Mouse (Mus musculus): ENCODE measurements around the gene Sp100.

DNA sequence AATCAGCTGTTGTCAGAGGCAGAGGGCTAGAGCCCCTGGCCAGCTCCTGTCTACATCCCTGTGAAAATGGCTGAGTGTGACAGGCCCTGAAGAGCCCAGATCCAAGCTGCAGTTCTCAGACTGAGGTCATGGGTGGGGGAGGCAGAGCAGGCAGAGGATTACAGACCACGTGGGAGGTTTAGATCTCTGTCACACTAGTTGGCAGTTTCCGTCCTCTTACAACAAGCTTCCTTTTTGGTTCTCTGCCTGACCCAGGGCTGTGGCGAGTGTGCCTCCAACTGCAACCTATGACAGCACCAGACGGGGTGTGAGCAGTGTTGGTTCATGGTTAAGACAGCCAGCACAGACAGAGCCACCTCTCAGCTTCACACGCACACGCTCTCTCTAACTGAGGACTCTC is 101.7 kb downstream of the Sp100 start:
- TF ChIP-seq POLR2A (IDR thresholded peaks at IDR 0.05; ENCODE audit: low read depth, low read length) (no peak), CTCF (IDR thresholded peaks at IDR 0.05; ENCODE audit: extremely low read depth, insufficient read depth, insufficient read length, insufficient replicate concordance) (no peak)

Measured in spleen, adult 2 months (tissue).